20 mouse cellular contexts compared by ENCODE assay signal in genomic region chr7:118414183-118414582, GRCm38 (mm10). TPM values are rescaled to one million over a fixed set of nuclear protein-coding genes. Genes with fewer than 3 reads are reported as not detected.
"Had no signal": no experiment of that assay in that cellular context is flagged by ENCODE, and none has a peak within 500 bp of the region (broad histone marks: within the 10 kb centered on the region; RNA-seq: fewer than 3 reads in every experiment).

No protein-coding gene starts in this region.

- H3K4me1 ChIP-seq: midbrain, embryonic 12.5 days had no signal

- H3K4me3 ChIP-seq: midbrain, embryonic 10.5 days; midbrain, embryonic 12.5 days; myocyte; neural tube, embryonic 13.5 days; neural tube, embryonic 15.5 days had no signal

- H3K27ac ChIP-seq: midbrain, embryonic 10.5 days; midbrain, embryonic 12.5 days; neural tube, embryonic 13.5 days; neural tube, embryonic 15.5 days had no signal

- ATAC-seq: midbrain, embryonic 16.5 days had no signal

- DNase-seq: lung, adult 18-20 months; lung, embryonic 14.5 days; lung, postnatal 10 days; lung, postnatal 4 days; midbrain, embryonic 14.5 days; right cerebral cortex, adult 18-20 months; right cerebral cortex, postnatal 25 days; right cerebral cortex, postnatal 4 days; spleen, adult 18-20 months; thymus, adult 18-20 months; thymus, postnatal 14 days; thymus, postnatal 36 days had no signal

- H3K9me3 ChIP-seq: midbrain, embryonic 10.5 days; midbrain, embryonic 12.5 days; neural tube, embryonic 13.5 days; neural tube, embryonic 15.5 days had no signal

- H3K36me3 ChIP-seq: midbrain, embryonic 10.5 days; midbrain, embryonic 12.5 days; neural tube, embryonic 13.5 days; neural tube, embryonic 15.5 days had no signal

- H3K27me3 ChIP-seq: midbrain, embryonic 12.5 days; neural tube, embryonic 13.5 days; neural tube, embryonic 15.5 days had no signal

- H3K4me2 ChIP-seq: lung, embryonic 14.5 days; midbrain, embryonic 12.5 days; neural tube, embryonic 13.5 days; neural tube, embryonic 15.5 days had no signal

- H3K9ac ChIP-seq: lung, embryonic 14.5 days; midbrain, embryonic 12.5 days; neural tube, embryonic 13.5 days; neural tube, embryonic 15.5 days had no signal

RNA-seq across cellular contexts. Expression of gene Syt17, which starts 33.8 kb away (rescaled TPM):
- total RNA-seq: megakaryocyte, adult 5-6 weeks; megakaryocyte-erythroid progenitor cell, adult 5-6 weeks had no signal
